Mouse (Mus musculus) spleen, adult 2 months (tissue): ENCODE data around the gene Nudt9. TPM values are rescaled to one million over a fixed set of nuclear protein-coding genes. Genes with fewer than 3 reads are reported as not detected.

Experiments
- DNase-seq, 2 experiments: peaks; one replicate each; pipeline versions ENCODE4 v3.0.0 to v3.0.0-alpha.2; 2012 to 2021; ENCODE audit warnings: low spot score in 2 of 2, low read depth in 1 of 2
- H3K27ac ChIP-seq: fragments of 200-500 bp; 2 replicates; pipeline ENCODE4 v1.5.1; 2012; ENCODE audit warnings: low read length, inconsistent platforms; ENCODE audit not compliant: insufficient read depth
- H3K27me3 ChIP-seq: fragments of 200-500 bp; 2 replicates; pipeline ENCODE4 v1.6.1; 2012; ENCODE audit warnings: mild to moderate bottlenecking, moderate library complexity, low read length, inconsistent platforms; ENCODE audit not compliant: control insufficient read depth, insufficient read depth
- H3K36me3 ChIP-seq: fragments of 200-500 bp; 2 replicates; pipeline ENCODE4 v1.6.1; 2012; ENCODE audit warnings: mild to moderate bottlenecking, low read length, inconsistent platforms; ENCODE audit not compliant: control insufficient read depth, insufficient read depth
- H3K4me1 ChIP-seq: fragments of 200-500 bp; 2 replicates; pipeline ENCODE4 v1.6.1; 2011; ENCODE audit warnings: inconsistent platforms; ENCODE audit not compliant: control insufficient read depth, insufficient read depth, insufficient read length
- H3K4me3 ChIP-seq: fragments of 200-500 bp; 2 replicates; pipeline ENCODE4 v1.5.1; 2011; ENCODE audit warnings: mild to moderate bottlenecking, inconsistent platforms; ENCODE audit not compliant: insufficient read depth, insufficient read length; ENCODE audit errors: extremely low read depth
- CTCF ChIP-seq: fragments of 200-500 bp; IDR thresholded peaks from 2 replicates; pipeline ENCODE4 v1.5.1; 2011; ENCODE audit warnings: mild to moderate bottlenecking, inconsistent platforms; ENCODE audit not compliant: insufficient read depth, insufficient read length, insufficient replicate concordance; ENCODE audit errors: extremely low read depth
- POLR2A ChIP-seq: fragments of 200-500 bp; IDR thresholded peaks from 2 replicates; pipeline ENCODE4 v1.6.1; 2011; ENCODE audit warnings: low read depth, low read length, inconsistent platforms
- WGBS: fragments of 180-500 bp; shearing (Covaris S2); methylation state at CpG from one replicate; pipeline ENCODE4 v1.1.7; 2018; 5-methylcytosine and 5-hydroxymethylcytosine counted together
- polyA plus RNA-seq: library from polyadenylated mRNA; depleted of rRNA; stranded (reverse); fragments of >200 nt; gene quantifications from 2 replicates; pipeline ENCODE4 v1.2.3, GENCODE M21; 2012

Nudt9 gene
- polyA plus RNA-seq, 1 experiment: 27.7 TPM

DNA sequence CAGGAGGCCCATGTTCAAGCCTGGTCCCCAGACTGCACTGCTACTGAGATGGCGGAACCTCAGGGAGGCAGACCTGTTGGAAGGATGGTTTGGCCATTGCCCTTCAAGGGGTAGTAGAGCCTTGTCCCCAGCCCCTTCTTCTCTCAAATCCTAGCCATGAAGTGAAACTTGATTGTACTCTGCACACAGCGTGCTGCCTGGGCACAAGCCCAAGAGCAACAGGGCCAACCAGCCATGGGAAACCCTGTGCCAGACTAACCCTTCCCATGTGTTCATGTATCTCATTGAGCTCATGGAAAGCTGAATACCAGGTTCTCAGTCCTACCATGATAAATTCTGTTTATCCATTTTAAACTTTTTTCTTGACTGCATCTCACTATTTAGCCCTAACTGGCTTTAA lies 3.2 kb upstream of the Nudt9 start:
- no peak for DNase-seq
- WGBS: 87% methylated on average over 2 of the region's 2 CpGs
- no peak overlapping the region for H3K4me3 ChIP-seq
- no peaks in the 10 kb centered on the region for H3K36me3 ChIP-seq
- TF ChIP-seq CTCF (no peak), POLR2A (no peak)
- H3K27ac ChIP-seq: no peak overlapping the region
- H3K4me1 ChIP-seq: peaks cover 3% of the 10 kb centered on the region; the same call in 1 of the 2 replicates
- no peaks in the 10 kb centered on the region for H3K27me3 ChIP-seq

GRCm38 (mm10) chr5:104043704-104044103 lies 2.4 kb upstream of the Nudt9 start:
- DNase-seq: no peak
- TF ChIP-seq CTCF (no peak), POLR2A (no peak)
- Histone ChIP-seq H3K36me3 (no peaks in the 10 kb centered on the region), H3K4me3 (no peak overlapping the region), H3K4me1 (peaks cover 3% of the 10 kb centered on the region; the same call in 1 of the 2 replicates), H3K27me3 (no peaks in the 10 kb centered on the region), H3K27ac (no peak overlapping the region)
- WGBS: 88% methylated on average over 2 of the region's 2 CpGs

DNA sequence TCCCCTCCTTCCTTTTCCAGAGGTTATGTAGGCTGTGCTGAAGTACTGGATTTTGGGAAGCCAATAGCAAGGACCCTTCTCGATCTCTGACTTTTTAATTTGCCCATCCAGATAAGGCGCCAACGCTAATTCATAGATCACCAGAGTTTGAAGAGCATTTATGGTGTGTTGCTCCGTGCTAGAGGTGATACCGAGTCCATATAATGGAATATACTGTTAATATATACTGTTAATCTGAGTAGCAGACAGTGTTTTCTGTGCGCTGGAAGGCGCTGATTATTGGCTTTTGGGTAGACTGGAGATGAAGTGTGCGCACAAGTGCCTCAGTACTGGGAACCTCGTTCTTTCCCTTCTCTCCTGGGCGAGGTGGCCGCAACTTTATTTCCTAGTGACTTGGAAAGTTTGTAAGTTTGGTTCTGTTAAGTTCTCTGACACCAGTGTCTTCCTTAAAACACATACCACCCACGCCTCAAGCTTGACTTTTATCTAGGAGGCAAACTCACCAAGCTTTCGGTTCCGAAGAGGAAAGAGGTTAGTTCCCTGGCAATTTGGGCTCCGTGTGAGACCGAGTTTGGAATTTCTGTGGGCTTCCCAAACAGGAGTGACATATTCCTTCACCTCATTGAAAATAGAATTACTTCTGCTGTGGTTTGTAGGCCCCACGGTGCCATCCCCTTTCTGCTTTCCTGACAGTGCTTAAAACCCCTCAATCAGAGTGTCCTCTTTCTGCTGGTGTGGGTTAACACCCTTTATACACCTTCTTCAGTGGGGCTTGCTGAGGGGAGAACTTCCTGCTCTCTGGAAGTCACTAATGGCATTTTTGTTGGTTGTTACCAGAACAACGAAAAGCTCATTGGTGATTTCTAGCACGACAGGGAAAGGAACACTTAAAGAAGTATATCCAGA lies 1.3 kb downstream of the Nudt9 start:
- no peaks in the 10 kb centered on the region for H3K27me3 ChIP-seq
- H3K27ac ChIP-seq: peak overlapping the region; percentile 82
- TF ChIP-seq POLR2A (no peak), CTCF (no peak)
- DNase-seq: no peak
- H3K36me3 ChIP-seq: peaks cover 7% of the 10 kb centered on the region
- H3K4me1 ChIP-seq: peaks cover 3% of the 10 kb centered on the region; the same call in 1 of the 2 replicates
- H3K4me3 ChIP-seq: peak overlapping the region; percentile 84
- WGBS: 2% methylated on average over 19 of the region's 19 CpGs

DNA sequence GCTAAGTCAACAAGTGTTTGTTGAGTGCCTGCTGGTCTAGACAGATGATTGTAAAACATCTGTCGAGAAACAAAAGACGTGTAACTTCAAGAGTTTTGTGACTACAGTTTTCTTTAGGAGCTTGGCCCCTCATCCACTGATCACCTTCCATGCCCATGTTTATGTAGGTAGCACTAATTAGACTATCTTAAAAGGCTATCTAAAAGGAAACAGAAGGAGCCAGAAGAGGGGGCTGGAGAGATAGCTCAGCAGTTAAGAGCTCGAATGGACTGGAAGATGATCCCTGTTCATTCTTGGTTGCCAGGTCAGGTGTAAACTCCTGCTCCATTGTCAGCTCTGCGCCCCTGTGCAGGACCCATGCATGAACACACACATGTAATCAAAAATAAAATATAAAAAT lies 2.0 kb downstream of the Nudt9 start:
- WGBS: 45% methylated on average over 4 of the region's 4 CpGs
- TF ChIP-seq CTCF (no peak), POLR2A (no peak)
- no peak overlapping the region for H3K27ac ChIP-seq
- DNase-seq: no peak
- no peaks in the 10 kb centered on the region for H3K27me3 ChIP-seq
- H3K4me1 ChIP-seq: peaks cover 3% of the 10 kb centered on the region; the same call in 1 of the 2 replicates
- H3K4me3 ChIP-seq: no peak overlapping the region
- peaks cover 7% of the 10 kb centered on the region for H3K36me3 ChIP-seq

- peaks cover 10% of the 10 kb centered on the region for H3K36me3 ChIP-seq
- H3K27ac ChIP-seq: no peak overlapping the region
These were observed 6.8 kb downstream of the Nudt9 start for GRCm38 (mm10) chr5:104052956-104053355.

GRCm38 (mm10) chr5:104054938-104055337 lies 8.8 kb downstream of the Nudt9 start:
- TF ChIP-seq CTCF: no peak
- no peak for TF ChIP-seq POLR2A
- peaks cover 18% of the 10 kb centered on the region for H3K36me3 ChIP-seq
- WGBS: 92% methylated on average over 4 of the region's 4 CpGs
- no peak overlapping the region for H3K4me3 ChIP-seq
- no peaks in the 10 kb centered on the region for H3K27me3 ChIP-seq
- H3K27ac ChIP-seq: no peak overlapping the region
- DNase-seq: no peak
- no peaks in the 10 kb centered on the region for H3K4me1 ChIP-seq

More at GRCm38 (mm10) chr5:104052956-104053355, 6.8 kb downstream of the Nudt9 start:
- WGBS: 71% methylated on average over 8 of the region's 8 CpGs
- no peaks in the 10 kb centered on the region for H3K4me1 ChIP-seq
- peak in 1 of 2 experiments; percentile 15 for DNase-seq
- no peak for TF ChIP-seq POLR2A
- TF ChIP-seq CTCF: peak; percentile 17; the same call in 1 of the 2 replicates
- no peak overlapping the region for H3K4me3 ChIP-seq
- H3K27me3 ChIP-seq: no peaks in the 10 kb centered on the region

GRCm38 (mm10) chr5:104055816-104056215 lies 9.7 kb downstream of the Nudt9 start:
- no peak overlapping the region for H3K4me3 ChIP-seq
- no peaks in the 10 kb centered on the region for H3K27me3 ChIP-seq
- DNase-seq: no peak
- no peak for TF ChIP-seq CTCF
- no peak for TF ChIP-seq POLR2A
- no peaks in the 10 kb centered on the region for H3K4me1 ChIP-seq
- peaks cover 19% of the 10 kb centered on the region for H3K36me3 ChIP-seq
- H3K27ac ChIP-seq: no peak overlapping the region
- 86% methylated on average over 4 of the region's 4 CpGs for WGBS
